Mouse (Mus musculus) T-cell, adult 2 months (primary cell): ENCODE measurements around the gene Spop.
"Not testable (repeated sequence)": the region's sequence is repeated elsewhere in the genome, so short reads cannot be mapped to it uniquely, and the experiment has no call there.

Experiments used
- DNase-seq: peaks from one replicate; pipeline ENCODE4 v3.0.0; 2022; ENCODE audit warnings: low spot score

The Spop gene

GRCm38 (mm10) chr11:95497921-95498320 lies 84.0 kb downstream of the Spop start:
- no peak for DNase-seq

- no peak for DNase-seq
Observed at GRCm38 (mm10) chr11:95500412-95500811, 86.5 kb downstream of the Spop start.

GRCm38 (mm10) chr11:95500836-95501235 lies 87.0 kb downstream of the Spop start:
- DNase-seq = no peak

GRCm38 (mm10) chr11:95501826-95502225 lies 87.9 kb downstream of the Spop start:
- not testable (repeated sequence) for DNase-seq

- DNase-seq = no peak
Observed at GRCm38 (mm10) chr11:95503581-95504180, 89.8 kb downstream of the Spop start.

- no peak for DNase-seq
Observed at GRCm38 (mm10) chr11:95504271-95504731, 90.4 kb downstream of the Spop start.

- no peak for DNase-seq
Observed at GRCm38 (mm10) chr11:95507041-95507716, 93.3 kb downstream of the Spop start.

GRCm38 (mm10) chr11:95507785-95508184 lies 93.9 kb downstream of the Spop start:
- DNase-seq = no peak

GRCm38 (mm10) chr11:95508211-95508926 lies 94.5 kb downstream of the Spop start:
- DNase-seq = no peak

- DNase-seq = no peak
Observed at GRCm38 (mm10) chr11:95509126-95509717, 95.3 kb downstream of the Spop start.

GRCm38 (mm10) chr11:95510631-95511030 lies 96.8 kb downstream of the Spop start:
- no peak for DNase-seq

- no peak for DNase-seq
Observed at GRCm38 (mm10) chr11:95511919-95512318, 98.0 kb downstream of the Spop start.

GRCm38 (mm10) chr11:95512383-95512782 lies 98.5 kb downstream of the Spop start:
- DNase-seq = no peak

- DNase-seq = no peak
Observed at GRCm38 (mm10) chr11:95513461-95514297, 99.8 kb downstream of the Spop start.

- peak; percentile 59 for DNase-seq
Observed at GRCm38 (mm10) chr11:95514298-95514861, 100.5 kb downstream of the Spop start, which contains the start of gene Nxph3. Gene Nxph3 (minus strand): TSS chr11:95514570.

GRCm38 (mm10) chr11:95515376-95516323 lies 101.8 kb downstream of the Spop start:
- DNase-seq = no peak

- no peak for DNase-seq
Observed at GRCm38 (mm10) chr11:95516491-95516911, 102.6 kb downstream of the Spop start.

GRCm38 (mm10) chr11:95517162-95517561 lies 103.3 kb downstream of the Spop start:
- DNase-seq = no peak

GRCm38 (mm10) chr11:95519299-95519698 lies 105.4 kb downstream of the Spop start:
- DNase-seq = no peak

- DNase-seq = no peak
Observed at GRCm38 (mm10) chr11:95519996-95520395, 106.1 kb downstream of the Spop start.
